Mouse (Mus musculus) G1E (cell line): ENCODE data around the gene Psme4.

Source experiments
- CTCF ChIP-seq: IDR thresholded peaks from 2 replicates; pipeline ENCODE4 v1.5.1; 2012; ENCODE audit warnings: low read depth, low read length, inconsistent platforms, mixed read lengths
- GATA1 ChIP-seq: IDR thresholded peaks from 2 replicates; pipeline ENCODE4 v1.6.1; 2012; ENCODE audit warnings: borderline replicate concordance, low read length, inconsistent platforms, mixed read lengths
- GATA2 ChIP-seq: IDR thresholded peaks from 2 replicates; pipeline ENCODE4 v1.6.1; 2012; ENCODE audit warnings: low read depth, low read length, inconsistent platforms, borderline replicate concordance
- POLR2AphosphoS5 ChIP-seq: IDR thresholded peaks from 2 replicates; pipeline ENCODE4 v1.6.1; 2012; ENCODE audit warnings: low read depth, low read length, inconsistent platforms; ENCODE audit not compliant: insufficient replicate concordance
- TAL1 ChIP-seq: conservative IDR thresholded peaks from 2 replicates; pipeline ENCODE4 v1.6.1; 2012; ENCODE audit warnings: low read depth, low read length, inconsistent platforms, mixed read lengths

DNA sequence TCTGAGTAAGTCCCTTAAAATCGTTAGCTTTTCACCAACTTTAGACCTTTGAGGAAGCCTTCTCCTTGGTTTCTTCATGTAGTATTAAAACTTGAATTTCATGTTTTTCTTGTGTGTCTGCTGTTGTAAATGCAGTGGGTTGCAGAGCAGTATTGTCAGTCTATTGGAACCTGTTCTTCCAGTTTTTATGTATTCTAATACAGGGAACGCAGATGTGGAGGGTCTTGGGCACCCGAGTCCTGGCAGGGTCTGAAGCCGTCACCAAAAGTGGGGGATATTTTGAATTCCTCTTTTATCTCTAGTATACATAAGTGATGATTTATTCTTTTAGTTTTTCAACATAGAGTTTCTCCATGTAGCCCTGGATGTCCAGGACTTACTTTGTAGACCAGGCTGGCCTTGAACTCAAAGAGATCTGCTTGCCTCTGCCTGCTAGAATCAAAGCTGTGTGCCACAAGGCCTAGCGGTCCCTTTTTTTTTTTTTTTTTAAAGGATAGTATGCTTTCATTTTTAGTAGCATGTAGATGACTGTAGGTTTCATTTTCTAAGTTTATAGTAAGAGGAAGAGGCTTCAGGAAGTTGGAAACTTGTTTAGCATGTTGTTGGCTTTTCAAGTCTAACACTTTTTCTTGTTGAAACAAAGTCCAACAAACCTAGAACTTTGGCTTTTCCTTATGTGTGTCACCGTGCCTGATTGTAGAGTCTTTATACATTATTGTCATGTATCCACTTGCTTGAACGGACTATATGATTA lies 14.9 kb downstream of the Psme4 start:
- TF ChIP-seq CTCF (no peak), TAL1 (no peak), POLR2AphosphoS5 (no peak), GATA1 (no peak), GATA2 (no peak)
